Mouse (Mus musculus) lung, postnatal 4 days (tissue): ENCODE measurements at regions not wholly inside any gene's neighbourhood (a gene's known extent, or its start where the extent isn't known, plus 50 kb on each side); places are given as distances from the start of the nearest gene placed in this dataset.
"Not testable (repeated sequence)": the region's sequence is repeated elsewhere in the genome, so short reads cannot be mapped to it uniquely, and the experiment has no call there.

Source experiments
- DNase-seq, 2 experiments: peaks; one replicate each; pipeline ENCODE4 v3.0.0; 2021

DNA sequence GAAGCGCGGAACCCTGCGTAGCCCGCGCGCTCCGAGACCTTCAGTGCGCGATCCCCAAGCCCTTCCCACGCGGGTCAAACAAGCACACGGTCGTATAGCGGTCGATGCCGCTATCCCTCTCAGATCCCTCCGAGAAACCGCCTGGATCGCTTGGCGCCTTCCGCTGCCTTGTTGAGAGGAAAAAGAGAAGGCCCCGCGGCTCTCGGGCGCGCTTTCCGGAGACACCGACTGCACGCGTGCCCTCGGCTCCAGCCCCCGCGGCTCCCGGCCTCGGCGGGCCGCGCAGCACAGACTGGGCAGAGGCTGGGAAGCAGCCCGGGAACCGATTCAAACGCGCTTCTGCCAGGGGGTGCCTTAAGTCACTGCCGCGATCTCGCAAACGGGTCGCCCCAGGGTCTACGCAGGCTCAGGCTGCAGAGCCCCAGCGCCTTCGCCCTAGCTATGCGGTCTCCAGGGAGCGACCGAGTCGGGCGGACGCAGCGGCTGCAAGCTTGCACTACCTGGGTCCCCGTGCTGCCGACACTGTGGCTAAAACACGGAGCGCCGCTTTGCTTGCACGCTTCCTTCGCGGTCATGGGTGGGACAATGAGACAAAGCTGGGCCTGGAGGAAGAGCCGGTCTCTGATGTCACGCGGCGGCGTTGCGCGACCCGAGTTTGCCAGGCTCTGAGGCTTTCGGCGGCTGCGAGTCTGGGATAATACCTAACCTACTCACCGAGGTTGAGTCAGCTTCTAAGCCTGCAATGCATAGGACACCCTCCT lies 87.3 kb downstream of the Crisp4 start:
- no peak for DNase-seq

- DNase-seq, result no peak
These were observed 88.0 kb downstream of the Crisp4 start for GRCm38 (mm10) chr1:18057646-18058210.

- not testable (repeated sequence) for DNase-seq
These were observed 88.7 kb downstream of the Crisp4 start for GRCm38 (mm10) chr1:18057003-18057402.

GRCm38 (mm10) chr1:18030226-18030625 lies 115.5 kb downstream of the Crisp4 start:
- no peak for DNase-seq

GRCm38 (mm10) chr1:18012941-18013340 lies 132.8 kb downstream of the Crisp4 start:
- DNase-seq, result not testable (repeated sequence)

DNA sequence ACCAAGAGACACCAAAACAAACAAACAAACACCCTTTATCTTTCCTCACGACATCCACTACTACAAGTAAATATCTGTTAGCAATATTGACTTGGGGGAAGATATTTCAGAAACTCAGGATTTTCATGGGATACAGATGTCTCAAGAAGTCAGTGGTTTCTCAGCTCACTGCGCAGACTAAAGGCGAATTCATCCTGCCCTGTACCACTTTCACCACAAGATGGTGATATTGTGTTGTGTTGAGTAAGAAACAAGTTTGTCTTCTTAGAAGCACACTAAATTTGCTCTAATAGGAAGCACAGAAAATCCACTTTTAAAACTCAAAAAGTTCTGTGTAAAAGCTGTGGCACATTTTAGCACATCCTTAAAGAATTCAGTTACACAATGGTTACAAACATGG lies 165.1 kb downstream of the Crisp4 start:
- no peak for DNase-seq

GRCm38 (mm10) chr1:17978086-17978485 lies 167.6 kb downstream of the Crisp4 start:
- no peak for DNase-seq

GRCm38 (mm10) chr1:17956881-17957280 lies 188.8 kb downstream of the Crisp4 start:
- DNase-seq, result peak in 1 of 2 experiments; percentile 24

DNA sequence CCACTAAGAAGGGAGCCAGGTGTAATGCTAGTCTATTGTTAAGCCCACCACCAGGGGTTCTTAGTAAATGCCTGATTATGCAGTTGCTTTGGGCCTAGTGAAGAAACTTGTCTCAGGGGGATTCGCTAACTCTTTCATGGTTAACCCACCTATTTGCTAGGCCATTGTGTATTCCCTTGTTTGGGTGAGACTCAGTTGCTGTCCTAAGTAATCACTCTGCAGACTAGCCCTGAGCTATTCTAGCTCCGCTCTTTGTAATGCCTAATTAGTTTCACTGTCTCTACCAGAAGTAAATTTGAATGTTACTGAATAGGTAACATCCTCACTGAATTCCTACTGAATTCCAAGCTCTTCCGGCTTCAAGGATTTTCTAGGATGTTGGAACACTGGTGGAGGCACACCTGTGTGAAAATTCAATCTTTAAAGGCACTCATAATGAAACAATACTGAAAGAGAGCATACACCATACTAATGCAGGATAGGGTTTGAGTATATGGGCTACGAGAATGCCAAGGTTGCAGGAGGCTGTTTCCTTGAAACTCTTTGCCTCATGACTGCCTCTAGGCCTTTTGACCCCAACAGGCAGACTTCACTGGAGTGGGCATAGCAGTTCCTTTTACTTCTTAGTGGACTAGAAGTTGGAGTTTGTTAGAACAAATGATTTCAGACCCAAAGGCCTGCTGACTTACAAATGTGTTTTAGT lies 213.4 kb downstream of the Crisp4 start:
- DNase-seq, result not testable (repeated sequence)
